Comparison of ENCODE assay signal across 18 mouse cellular contexts in the genomic region with DNA sequence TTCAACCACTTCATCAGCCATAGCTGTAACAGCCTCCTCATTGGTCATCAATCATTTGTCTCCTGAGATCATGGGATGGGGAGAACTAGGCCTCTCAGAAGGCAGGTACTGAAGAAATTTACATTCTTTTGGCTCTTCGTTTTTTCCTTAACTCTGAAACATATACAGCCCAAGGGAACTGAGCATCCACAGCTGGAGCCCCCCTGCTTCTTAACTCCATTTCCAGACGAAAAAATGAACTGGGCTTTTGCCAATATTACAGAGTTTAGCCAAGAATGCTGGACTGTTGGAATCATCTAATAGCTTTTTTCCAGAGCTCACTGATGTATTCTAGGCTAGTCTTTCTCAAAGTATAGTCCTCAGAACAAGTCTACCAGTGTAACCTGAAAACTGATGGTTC. TPM values are rescaled to one million over a fixed set of nuclear protein-coding genes. Genes with fewer than 3 reads are reported as not detected.
DNase-seq lines count a peak whose midpoint lies in the region; ATAC-seq lines count a peak whose summit lies in the region.
"Had no signal": no experiment of that assay in that cellular context is flagged by ENCODE, and none has a peak within 500 bp of the region (broad histone marks: within the 10 kb centered on the region; RNA-seq: fewer than 3 reads in every experiment).

No protein-coding gene starts in this region.

- WGBS in heart, embryonic 13.5 days: 40% methylated on average over 2 of the region's 2 CpGs
- 25% methylated on average over 2 of the region's 2 CpGs for WGBS in limb, embryonic 12.5 days
- 38% methylated on average over 2 of the region's 2 CpGs for WGBS in limb, embryonic 10.5 days
- WGBS in embryonic facial prominence, embryonic 14.5 days: 21% methylated on average over 2 of the region's 2 CpGs

- H3K4me1 ChIP-seq in heart, embryonic 13.5 days: no peaks in the 10 kb centered on the region
- no peaks in the 10 kb centered on the region for H3K4me1 ChIP-seq in limb, embryonic 12.5 days (replicated peaks)
- peaks cover 22% of the 10 kb centered on the region; the same call in 1 of the 2 replicates for H3K4me1 ChIP-seq in limb, embryonic 10.5 days
- no peaks in the 10 kb centered on the region for H3K4me1 ChIP-seq in embryonic facial prominence, embryonic 14.5 days (ENCODE audit: control insufficient read depth, insufficient read depth, low read length)
- H3K4me1 ChIP-seq: forebrain, embryonic 12.5 days; hindbrain, embryonic 12.5 days; midbrain, embryonic 10.5 days had no signal

- no peak overlapping the region for H3K4me3 ChIP-seq in heart, embryonic 13.5 days
- no peak overlapping the region for H3K4me3 ChIP-seq in limb, embryonic 12.5 days (replicated peaks)
- no peak overlapping the region for H3K4me3 ChIP-seq in limb, embryonic 10.5 days
- H3K4me3 ChIP-seq in embryonic facial prominence, embryonic 14.5 days (ENCODE audit: low read depth, low read length): no peak overlapping the region
- H3K4me3 ChIP-seq: forebrain, embryonic 12.5 days; hindbrain, embryonic 12.5 days; midbrain, embryonic 10.5 days had no signal

- H3K27me3 ChIP-seq in heart, embryonic 13.5 days (replicated peaks): no peaks in the 10 kb centered on the region
- H3K27me3 ChIP-seq in limb, embryonic 12.5 days: peaks cover 18% of the 10 kb centered on the region
- H3K27me3 ChIP-seq in limb, embryonic 10.5 days (ENCODE audit: low read depth, poor library complexity, severe bottlenecking): peaks cover 85% of the 10 kb centered on the region
- no peaks in the 10 kb centered on the region; the same call in 1 of the 2 replicates for H3K27me3 ChIP-seq in embryonic facial prominence, embryonic 14.5 days (replicated peaks; ENCODE audit: control insufficient read depth, insufficient read depth, low read length)
- H3K27me3 ChIP-seq: CH12.LX had no signal

- ATAC-seq in heart, embryonic 13.5 days (ENCODE audit: extremely low read depth, insufficient number of reproducible peaks, low FRiP score, low TSS enrichment): no peak
- no peak; the same call in 1 of the 2 replicates for ATAC-seq in limb, embryonic 12.5 days (ENCODE audit: insufficient number of reproducible peaks, insufficient read depth, low FRiP score, low TSS enrichment, low read depth)
- ATAC-seq in embryonic facial prominence, embryonic 14.5 days (ENCODE audit: low read depth): peak; percentile 76
- no peak for ATAC-seq in granulocyte monocyte progenitor cell, adult 5-6 weeks (replicated peaks; ENCODE audit: poor library complexity, severe bottlenecking)

- no peak overlapping the region for H3K4me2 ChIP-seq in heart, embryonic 13.5 days
- H3K4me2 ChIP-seq in limb, embryonic 12.5 days: no peak overlapping the region
- no peak overlapping the region for H3K4me2 ChIP-seq in embryonic facial prominence, embryonic 14.5 days (ENCODE audit: low read depth, low read length)
- H3K4me2 ChIP-seq: forebrain, embryonic 12.5 days; hindbrain, embryonic 12.5 days; liver, embryonic 11.5 days had no signal

- no peak for DNase-seq in heart, adult 8-10 months (ENCODE audit: low spot score)
- no peak for DNase-seq in limb, embryonic 10.5 days (ENCODE audit: low spot score)
- peak; percentile 90 for DNase-seq in embryonic facial prominence, embryonic 14.5 days (ENCODE audit: low spot score)
- peak; percentile 6 for DNase-seq in mesoderm, embryonic 11.5 days (ENCODE audit: low read depth, low spot score)
- no peak for DNase-seq in frontal cortex, postnatal 36 days (ENCODE audit: low spot score in 2 of 2)
- DNase-seq: cerebellum, postnatal 36 days; gastrocnemius, postnatal 14 days; kidney, adult 8-10 months; spleen, adult 18-20 months; thymus, postnatal 14 days had no signal

- H3K9me3 ChIP-seq in heart, embryonic 13.5 days: no peaks in the 10 kb centered on the region
- H3K9me3 ChIP-seq in limb, embryonic 12.5 days: no peaks in the 10 kb centered on the region
- no peaks in the 10 kb centered on the region for H3K9me3 ChIP-seq in limb, embryonic 10.5 days (replicated peaks)
- H3K9me3 ChIP-seq in embryonic facial prominence, embryonic 14.5 days (ENCODE audit: control insufficient read depth, low read length): no peaks in the 10 kb centered on the region
- H3K9me3 ChIP-seq: forebrain, embryonic 12.5 days; hindbrain, embryonic 12.5 days; midbrain, embryonic 10.5 days had no signal

- 0 out of 2 replicates have a peak overlapping the region, but pooled peaks have one; percentile 39 for H3K27ac ChIP-seq in heart, embryonic 13.5 days (replicated peaks)
- peak overlapping the region; percentile 56 for H3K27ac ChIP-seq in limb, embryonic 12.5 days
- no peak overlapping the region for H3K27ac ChIP-seq in limb, embryonic 10.5 days
- peak overlapping the region; percentile 58 for H3K27ac ChIP-seq in embryonic facial prominence, embryonic 14.5 days (replicated peaks; ENCODE audit: low read depth, low read length)
- H3K27ac ChIP-seq: forebrain, embryonic 12.5 days; hindbrain, embryonic 12.5 days; midbrain, embryonic 10.5 days had no signal

- H3K36me3 ChIP-seq in heart, embryonic 13.5 days: no peaks in the 10 kb centered on the region
- H3K36me3 ChIP-seq in limb, embryonic 12.5 days: no peaks in the 10 kb centered on the region
- H3K36me3 ChIP-seq in limb, embryonic 10.5 days: no peaks in the 10 kb centered on the region
- H3K36me3 ChIP-seq in embryonic facial prominence, embryonic 14.5 days (ENCODE audit: control insufficient read depth, insufficient read depth, low read length): no peaks in the 10 kb centered on the region
- H3K36me3 ChIP-seq: forebrain, embryonic 12.5 days; hindbrain, embryonic 12.5 days; midbrain, embryonic 10.5 days had no signal

- no peak overlapping the region for H3K9ac ChIP-seq in heart, embryonic 13.5 days
- no peak overlapping the region for H3K9ac ChIP-seq in limb, embryonic 12.5 days (replicated peaks)
- no peak overlapping the region for H3K9ac ChIP-seq in embryonic facial prominence, embryonic 14.5 days (ENCODE audit: low read depth, low read length)
- H3K9ac ChIP-seq: forebrain, embryonic 12.5 days; hindbrain, embryonic 12.5 days had no signal

RNA-seq across cellular contexts. Expression of a gene that starts 57.3 kb away (rescaled TPM):
- polyA plus RNA-seq in heart, embryonic 13.5 days (2015; fragmentation: Nextera tagmentation; extraction: Ambion mirVana): 48.3 and 52.9 TPM in 2 replicates
- total RNA-seq in heart, adult 8-10 months (2022): 10 to 100 TPM; 17.1 to 20.2 (median 19.3) TPM
- polyA plus RNA-seq in limb, embryonic 12.5 days (2016; fragmentation: Nextera tagmentation; extraction: Ambion mirVana): 70.4 and 70.5 TPM in 2 replicates
- 73.8 and 79.2 TPM in 2 replicates for polyA plus RNA-seq in limb, embryonic 10.5 days (2016; fragmentation: Nextera tagmentation; extraction: Ambion mirVana)
- 31.8 and 34.7 TPM in 2 replicates for polyA plus RNA-seq in embryonic facial prominence, embryonic 14.5 days (2014; fragmentation: Nextera tagmentation; extraction: Ambion mirVana)
- 38.0 and 44.1 TPM in 2 replicates for total RNA-seq in granulocyte monocyte progenitor cell, adult 5-6 weeks (2014; fragmentation: Nextera tagmentation)
- total RNA-seq in granulocyte monocyte progenitor cell, adult 5-6 weeks (2017): 46.0 and 49.8 TPM in 2 replicates

Comparison
In these comparisons a context has a peak if more than half of its experiments do, and no peak if none do; other contexts are left out.
1. DNase-seq: peak in embryonic facial prominence, embryonic 14.5 days (single experiment) and mesoderm, embryonic 11.5 days (single experiment); none in heart, adult 8-10 months (single experiment), limb, embryonic 10.5 days (single experiment) and frontal cortex, postnatal 36 days (0 of 2).